Mouse (Mus musculus): ENCODE data around the gene Ap1b1. TPM values are rescaled to one million over a fixed set of nuclear protein-coding genes. Genes with fewer than 3 reads are reported as not detected.

Ap1b1 gene
- polyA plus RNA-seq, 1 experiment from 2014 or later = 48.9 TPM

DNA sequence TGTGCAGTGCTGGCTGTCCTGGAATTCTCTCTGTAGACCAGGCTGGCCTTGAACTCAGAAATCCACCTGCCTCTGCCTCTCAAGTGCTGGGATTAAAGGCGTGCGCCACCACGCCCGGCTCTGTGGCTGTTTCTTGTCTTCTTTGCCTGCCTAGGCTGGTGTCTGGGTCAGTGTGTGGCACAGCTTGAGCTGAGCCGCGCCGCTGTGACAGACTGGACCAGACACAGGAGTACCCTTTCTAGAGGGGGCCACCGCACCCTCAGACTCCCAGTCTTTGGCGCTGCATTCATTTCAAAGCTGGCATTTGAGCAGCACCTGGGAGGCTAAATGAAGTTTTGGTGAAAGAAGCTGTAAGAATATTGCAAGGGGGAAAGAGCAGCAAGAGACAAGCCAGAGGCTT lies 72.2 kb downstream of the Ap1b1 start:
- Histone ChIP-seq H3K27ac (replicated peaks; ENCODE audit: low read depth, low read length) (no peak overlapping the region), H3K4me3 (ENCODE audit: low read depth, low read length) (peak overlapping the region; percentile 9; the same call in 1 of the 2 replicates), H3K4me1 (ENCODE audit: control insufficient read depth, insufficient read depth, low read length) (peaks cover 12% of the 10 kb centered on the region), H3K27me3 (replicated peaks; ENCODE audit: control insufficient read depth, insufficient read depth, low read length) (peaks cover 84% of the 10 kb centered on the region), H3K9me3 (ENCODE audit: control insufficient read depth, low read length) (no peaks in the 10 kb centered on the region), H3K9ac (ENCODE audit: low read depth, low read length) (no peak overlapping the region), H3K36me3 (ENCODE audit: control insufficient read depth, insufficient read depth, low read length) (peaks cover 10% of the 10 kb centered on the region; the same call in 1 of the 2 replicates), H3K4me2 (ENCODE audit: low read depth, low read length) (peak overlapping the region; percentile 93)
- DNase-seq (ENCODE audit: low spot score) (no peak), ATAC-seq (ENCODE audit: low read depth) (no peak)
- WGBS = 36% methylated on average over 9 of the region's 9 CpGs

DNA sequence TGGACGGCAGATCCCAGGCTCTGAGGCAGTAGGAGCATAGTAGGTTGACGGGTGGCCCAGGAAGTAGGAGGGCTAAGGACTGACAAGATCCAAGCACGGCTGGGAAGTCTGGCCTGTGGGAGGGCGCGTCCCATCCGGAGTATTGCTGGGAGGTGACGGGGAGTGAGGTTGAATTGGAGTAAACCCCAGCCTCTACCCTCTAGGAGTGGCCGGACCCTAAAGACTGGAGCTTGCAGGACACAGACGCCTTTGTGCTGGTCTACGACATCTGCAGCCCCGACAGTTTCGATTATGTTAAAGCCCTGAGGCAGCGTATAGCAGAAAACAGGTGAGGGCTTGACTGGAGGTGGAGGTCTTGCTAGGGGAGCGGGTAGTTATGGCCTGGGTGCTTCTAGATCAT lies 72.6 kb downstream of the Ap1b1 start:
- peaks cover 10% of the 10 kb centered on the region; the same call in 1 of the 2 replicates for H3K36me3 ChIP-seq (ENCODE audit: control insufficient read depth, insufficient read depth, low read length)
- peak overlapping the region; percentile 9; the same call in 1 of the 2 replicates for H3K4me3 ChIP-seq (ENCODE audit: low read depth, low read length)
- no peak overlapping the region for H3K4me2 ChIP-seq (ENCODE audit: low read depth, low read length)
- peaks cover 86% of the 10 kb centered on the region for H3K27me3 ChIP-seq (replicated peaks; ENCODE audit: control insufficient read depth, insufficient read depth, low read length)
- peaks cover 16% of the 10 kb centered on the region for H3K4me1 ChIP-seq (ENCODE audit: control insufficient read depth, insufficient read depth, low read length)
- no peaks in the 10 kb centered on the region for H3K9me3 ChIP-seq (ENCODE audit: control insufficient read depth, low read length)
- no peak for ATAC-seq (ENCODE audit: low read depth)
- no peak overlapping the region for H3K27ac ChIP-seq (replicated peaks; ENCODE audit: low read depth, low read length)
- 17% methylated on average over 14 of the region's 14 CpGs for WGBS
- H3K9ac ChIP-seq (ENCODE audit: low read depth, low read length) = no peak overlapping the region
- no peak for DNase-seq (ENCODE audit: low spot score)

DNA sequence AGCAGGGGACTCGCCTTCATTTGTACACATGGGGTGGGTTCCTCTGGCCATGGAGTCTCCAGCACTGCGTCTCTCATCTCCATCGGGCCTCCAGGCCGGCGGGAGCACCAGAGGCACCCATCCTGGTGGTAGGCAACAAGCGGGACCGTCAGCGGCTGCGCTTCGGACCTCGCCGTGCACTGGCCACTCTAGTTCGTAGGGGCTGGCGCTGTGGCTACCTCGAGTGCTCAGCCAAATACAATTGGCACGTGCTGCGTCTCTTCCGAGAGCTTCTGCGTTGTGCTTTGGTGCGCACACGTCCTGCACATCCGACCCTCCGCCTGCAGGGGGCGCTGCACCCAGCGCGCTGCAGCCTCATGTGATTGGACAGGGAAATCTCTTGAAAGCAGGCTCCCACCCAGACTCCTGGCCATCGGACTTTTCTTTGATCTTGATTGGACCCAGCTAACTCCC lies 73.1 kb downstream of the Ap1b1 start:
- WGBS = 6% methylated on average over 19 of the region's 27 CpGs
- Histone ChIP-seq H3K9me3 (ENCODE audit: control insufficient read depth, low read length) (no peaks in the 10 kb centered on the region), H3K4me3 (ENCODE audit: low read depth, low read length) (no peak overlapping the region), H3K4me2 (ENCODE audit: low read depth, low read length) (no peak overlapping the region; the same call in 1 of the 2 replicates), H3K27ac (replicated peaks; ENCODE audit: low read depth, low read length) (no peak overlapping the region), H3K36me3 (ENCODE audit: control insufficient read depth, insufficient read depth, low read length) (peaks cover 10% of the 10 kb centered on the region; the same call in 1 of the 2 replicates), H3K4me1 (ENCODE audit: control insufficient read depth, insufficient read depth, low read length) (peaks cover 21% of the 10 kb centered on the region), H3K27me3 (replicated peaks; ENCODE audit: control insufficient read depth, insufficient read depth, low read length) (peaks cover 86% of the 10 kb centered on the region), H3K9ac (ENCODE audit: low read depth, low read length) (no peak overlapping the region)
- DNase-seq (ENCODE audit: low spot score) = no peak
- ATAC-seq (ENCODE audit: low read depth) = no peak

DNA sequence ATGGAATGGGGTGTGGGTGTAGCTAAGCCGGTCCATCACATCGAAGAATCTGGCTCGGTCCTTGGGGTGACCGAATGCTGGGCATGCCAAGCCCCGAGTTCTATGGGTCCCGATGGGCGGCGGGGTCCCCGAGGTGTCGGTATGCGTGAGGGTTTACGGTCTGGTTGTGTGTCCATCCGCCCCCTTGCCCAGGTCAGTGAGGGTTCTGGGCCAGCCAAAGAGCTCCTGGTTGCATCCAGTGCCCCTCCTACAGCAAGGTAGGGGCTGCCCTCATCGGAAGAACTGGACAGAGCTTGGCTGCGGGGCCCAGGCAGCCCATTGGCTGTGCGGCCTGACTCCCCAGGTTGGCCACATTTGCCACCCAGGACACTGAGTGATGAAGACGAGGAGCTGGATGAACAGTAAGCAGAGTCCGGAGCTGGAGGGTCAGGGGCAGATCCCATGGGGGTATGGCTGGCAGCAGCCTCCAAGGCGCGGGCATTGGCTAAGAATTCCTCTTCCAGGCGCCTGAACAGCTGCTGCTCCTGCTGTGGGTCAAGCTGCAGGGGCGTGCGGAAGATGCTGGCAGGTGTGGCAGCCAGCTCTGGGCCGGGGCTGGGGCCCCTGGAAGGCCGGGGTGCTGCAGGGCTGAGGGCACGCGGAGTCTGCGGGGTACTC lies 74.3 kb downstream of the Ap1b1 start:
- H3K4me3 ChIP-seq (ENCODE audit: low read depth, low read length) = peak overlapping the region; percentile 39
- H3K9ac ChIP-seq (ENCODE audit: low read depth, low read length) = peak overlapping the region; percentile 57; the same call in 1 of the 2 replicates
- DNase-seq (ENCODE audit: low spot score) (no peak), ATAC-seq (ENCODE audit: low read depth) (no peak)
- peaks cover 10% of the 10 kb centered on the region; the same call in 1 of the 2 replicates for H3K36me3 ChIP-seq (ENCODE audit: control insufficient read depth, insufficient read depth, low read length)
- peak overlapping the region; percentile 80 for H3K4me2 ChIP-seq (ENCODE audit: low read depth, low read length)
- H3K27me3 ChIP-seq (replicated peaks; ENCODE audit: control insufficient read depth, insufficient read depth, low read length) = peaks cover 80% of the 10 kb centered on the region
- no peaks in the 10 kb centered on the region for H3K9me3 ChIP-seq (ENCODE audit: control insufficient read depth, low read length)
- H3K4me1 ChIP-seq (ENCODE audit: control insufficient read depth, insufficient read depth, low read length) = peaks cover 24% of the 10 kb centered on the region
- H3K27ac ChIP-seq (replicated peaks; ENCODE audit: low read depth, low read length) = no peak overlapping the region
- 63% methylated on average over 19 of the region's 28 CpGs for WGBS

DNA sequence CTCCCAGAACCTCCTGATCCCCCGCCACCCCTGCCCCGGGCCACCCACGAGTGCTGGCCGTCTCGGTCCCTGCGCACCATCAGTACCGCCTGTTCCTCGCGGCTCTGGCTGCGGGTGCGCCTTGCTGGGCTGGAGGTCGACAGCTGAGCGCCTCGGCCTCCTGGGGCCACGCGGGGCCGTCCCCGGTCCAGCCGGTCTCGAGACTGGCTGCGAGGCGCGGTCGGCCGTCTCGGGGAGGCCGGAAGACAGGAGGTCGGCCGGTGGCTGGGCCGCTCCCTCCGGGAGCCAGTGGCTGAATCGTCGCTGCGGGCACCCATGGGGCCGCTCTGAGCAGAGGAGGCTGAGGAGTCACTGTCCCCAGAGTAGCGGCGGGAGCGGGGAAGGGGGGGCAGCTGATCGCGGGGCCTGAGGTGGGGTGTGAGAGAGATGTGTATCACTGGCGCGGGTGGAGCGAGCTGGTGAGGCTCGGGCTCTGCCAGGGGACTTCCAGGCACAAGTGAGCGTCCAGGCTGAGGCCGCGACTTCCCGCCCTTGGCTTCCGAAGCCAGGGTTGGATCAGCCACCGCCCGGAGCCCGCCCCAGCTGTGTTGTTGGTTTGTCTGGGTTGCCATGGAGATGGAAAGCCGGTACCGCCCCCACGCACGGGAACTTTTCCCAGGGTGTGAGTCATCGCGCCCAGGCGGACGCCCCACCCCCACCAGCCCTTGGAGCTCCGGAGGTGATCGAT lies 75.0 kb downstream of the Ap1b1 start:
- ATAC-seq (ENCODE audit: low read depth) (peak; percentile 51), DNase-seq (ENCODE audit: low spot score) (peak; percentile 91)
- H3K9me3 ChIP-seq (ENCODE audit: control insufficient read depth, low read length) = no peaks in the 10 kb centered on the region
- peak overlapping the region; percentile 57 for H3K9ac ChIP-seq (ENCODE audit: low read depth, low read length)
- peaks cover 73% of the 10 kb centered on the region for H3K27me3 ChIP-seq (replicated peaks; ENCODE audit: control insufficient read depth, insufficient read depth, low read length)
- peak overlapping the region; percentile 80 for H3K4me2 ChIP-seq (ENCODE audit: low read depth, low read length)
- H3K4me1 ChIP-seq (ENCODE audit: control insufficient read depth, insufficient read depth, low read length) = peaks cover 24% of the 10 kb centered on the region
- WGBS = 3% methylated on average over 46 of the region's 62 CpGs
- H3K36me3 ChIP-seq (ENCODE audit: control insufficient read depth, insufficient read depth, low read length) = peaks cover 10% of the 10 kb centered on the region; the same call in 1 of the 2 replicates
- peak overlapping the region; percentile 39 for H3K4me3 ChIP-seq (ENCODE audit: low read depth, low read length)
- H3K27ac ChIP-seq (replicated peaks; ENCODE audit: low read depth, low read length) = no peak overlapping the region; the same call in 1 of the 2 replicates

DNA sequence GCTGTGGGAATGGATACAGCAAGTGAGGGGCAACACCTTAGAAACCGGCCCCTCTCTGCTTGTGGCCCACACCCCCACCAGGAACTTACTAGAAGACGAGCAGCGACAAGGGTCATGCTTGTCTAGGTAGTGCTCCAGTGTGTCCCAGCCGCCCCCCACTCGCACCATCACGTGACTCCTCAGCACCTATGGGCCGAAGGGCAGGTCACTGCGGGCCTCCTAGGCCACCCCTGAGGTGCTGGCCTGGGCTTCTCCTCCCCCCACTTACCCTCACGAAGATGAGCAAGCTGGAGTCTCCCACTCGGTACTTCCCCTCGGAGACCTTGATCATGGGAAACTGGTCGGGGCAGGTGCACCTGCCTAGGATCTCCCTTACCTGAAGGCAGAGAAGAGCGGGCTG lies 75.7 kb downstream of the Ap1b1 start:
- Histone ChIP-seq H3K27me3 (replicated peaks; ENCODE audit: control insufficient read depth, insufficient read depth, low read length) (peaks cover 66% of the 10 kb centered on the region), H3K4me3 (ENCODE audit: low read depth, low read length) (peak overlapping the region; percentile 39), H3K27ac (replicated peaks; ENCODE audit: low read depth, low read length) (no peak overlapping the region), H3K9me3 (ENCODE audit: control insufficient read depth, low read length) (no peaks in the 10 kb centered on the region), H3K4me1 (ENCODE audit: control insufficient read depth, insufficient read depth, low read length) (peaks cover 24% of the 10 kb centered on the region), H3K36me3 (ENCODE audit: control insufficient read depth, insufficient read depth, low read length) (peaks cover 10% of the 10 kb centered on the region; the same call in 1 of the 2 replicates), H3K4me2 (ENCODE audit: low read depth, low read length) (peak overlapping the region; percentile 80), H3K9ac (ENCODE audit: low read depth, low read length) (no peak overlapping the region; the same call in 1 of the 2 replicates)
- WGBS = 24% methylated on average over 9 of the region's 13 CpGs
- DNase-seq (ENCODE audit: low spot score) (no peak), ATAC-seq (ENCODE audit: low read depth) (no peak)

DNA sequence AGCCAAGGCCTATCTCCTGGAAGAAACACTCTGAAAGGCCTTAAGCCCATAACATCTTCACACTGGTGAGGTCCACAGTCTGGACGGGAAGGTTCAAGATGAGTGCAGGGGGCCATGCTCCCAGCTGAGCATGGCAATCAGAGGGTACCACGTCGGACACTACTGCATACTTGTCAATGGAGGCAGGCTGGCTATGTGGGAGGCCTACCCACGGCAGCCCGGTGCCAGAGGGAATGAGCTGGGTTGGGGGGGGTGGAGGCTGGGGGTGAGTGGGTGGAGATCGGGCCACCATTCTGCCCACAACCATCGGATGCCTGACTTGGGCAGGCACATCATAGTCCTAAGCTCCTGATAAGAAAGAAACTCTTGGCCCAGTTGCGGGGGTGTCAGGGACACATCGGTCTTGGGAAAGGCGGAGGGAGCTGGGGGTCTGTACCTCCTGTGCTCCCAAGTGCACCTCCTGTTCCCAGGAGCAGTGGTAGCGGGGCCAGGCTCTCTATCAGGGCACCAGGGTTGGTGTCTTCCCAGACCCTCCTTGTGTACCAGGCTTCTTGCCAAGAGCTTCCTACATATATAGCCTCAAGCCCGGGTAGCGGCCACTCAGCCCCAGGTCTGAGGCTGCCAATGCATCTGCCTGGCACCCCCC lies 76.4 kb downstream of the Ap1b1 start:
- ATAC-seq (ENCODE audit: low read depth) (no peak), DNase-seq (ENCODE audit: low spot score) (no peak)
- Histone ChIP-seq H3K4me3 (ENCODE audit: low read depth, low read length) (no peak overlapping the region), H3K36me3 (ENCODE audit: control insufficient read depth, insufficient read depth, low read length) (peaks cover 13% of the 10 kb centered on the region), H3K4me1 (ENCODE audit: control insufficient read depth, insufficient read depth, low read length) (peaks cover 24% of the 10 kb centered on the region), H3K27me3 (replicated peaks; ENCODE audit: control insufficient read depth, insufficient read depth, low read length) (peaks cover 59% of the 10 kb centered on the region), H3K9me3 (ENCODE audit: control insufficient read depth, low read length) (no peaks in the 10 kb centered on the region), H3K9ac (ENCODE audit: low read depth, low read length) (no peak overlapping the region), H3K27ac (replicated peaks; ENCODE audit: low read depth, low read length) (no peak overlapping the region), H3K4me2 (ENCODE audit: low read depth, low read length) (peak overlapping the region; percentile 80; the same call in 1 of the 2 replicates)
- 69% methylated on average over 12 of the region's 13 CpGs for WGBS

DNA sequence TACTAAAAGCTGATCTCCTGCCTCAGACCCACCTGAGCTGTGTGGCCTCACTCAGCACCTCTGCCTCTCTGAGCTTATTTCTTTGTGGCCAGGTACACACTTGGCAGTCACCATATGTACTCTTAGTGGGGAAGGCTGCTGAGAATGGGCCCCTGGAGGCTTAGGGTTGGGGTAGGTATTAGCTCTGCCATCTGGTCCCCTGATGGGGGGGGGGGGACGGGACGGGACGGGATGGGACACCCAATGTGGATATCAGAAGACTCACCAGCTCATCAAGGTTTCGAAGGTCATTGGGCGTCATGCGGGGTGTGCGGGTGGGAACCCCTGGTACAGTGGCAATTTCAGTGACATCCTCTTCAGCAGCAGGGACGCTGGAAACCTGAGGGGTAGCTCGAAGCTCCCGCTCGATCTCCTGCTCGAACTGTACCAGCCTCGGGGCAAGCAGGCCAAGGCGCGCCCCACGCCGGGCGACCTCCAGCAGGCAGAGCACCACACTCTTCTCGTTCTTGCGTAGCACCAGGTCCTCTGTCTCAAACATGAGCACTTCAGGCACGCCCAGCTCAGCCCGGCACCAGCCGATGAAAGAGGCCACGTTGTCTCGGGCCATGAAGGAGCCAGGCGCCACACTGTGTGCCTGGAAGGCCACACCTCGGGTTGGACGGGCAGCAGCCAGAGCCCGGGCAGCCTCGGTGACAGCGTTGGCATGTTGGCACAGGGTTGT lies 77.1 kb downstream of the Ap1b1 start:
- no peak for DNase-seq (ENCODE audit: low spot score)
- Histone ChIP-seq H3K27me3 (replicated peaks; ENCODE audit: control insufficient read depth, insufficient read depth, low read length) (peaks cover 53% of the 10 kb centered on the region), H3K4me3 (ENCODE audit: low read depth, low read length) (peak overlapping the region; percentile 82), H3K4me1 (ENCODE audit: control insufficient read depth, insufficient read depth, low read length) (peaks cover 21% of the 10 kb centered on the region), H3K36me3 (ENCODE audit: control insufficient read depth, insufficient read depth, low read length) (peaks cover 20% of the 10 kb centered on the region), H3K9me3 (ENCODE audit: control insufficient read depth, low read length) (no peaks in the 10 kb centered on the region), H3K9ac (ENCODE audit: low read depth, low read length) (peak overlapping the region; percentile 78; the same call in 1 of the 2 replicates), H3K27ac (replicated peaks; ENCODE audit: low read depth, low read length) (no peak overlapping the region), H3K4me2 (ENCODE audit: low read depth, low read length) (peak overlapping the region; percentile 96)
- ATAC-seq (ENCODE audit: low read depth) = no peak
- 53% methylated on average over 31 of the region's 31 CpGs for WGBS
